Mouse (Mus musculus): ENCODE results near the gene Zscan2. TPM values are rescaled to one million over a fixed set of nuclear protein-coding genes. Genes with fewer than 3 reads are reported as not detected.
A peak's percentile ranks its signal among the peaks of the same experiment; 100 is the strongest.

The Zscan2 gene
- polyA plus RNA-seq, 1 experiment from 2014 or later: 4.5 TPM

- no peak for ATAC-seq (ENCODE audit: low read depth)
- Histone ChIP-seq H3K4me3 (ENCODE audit: low read depth, low read length) (no peak overlapping the region), H3K9ac (replicated peaks; ENCODE audit: low read depth, low read length) (no peak overlapping the region), H3K9me3 (ENCODE audit: control insufficient read depth, low read length) (no peaks in the 10 kb centered on the region), H3K36me3 (ENCODE audit: control insufficient read depth, insufficient read depth, low read length) (peaks cover 37% of the 10 kb centered on the region; the same call in 1 of the 2 replicates), H3K27me3 (ENCODE audit: control insufficient read depth, insufficient read depth, low read length) (no peaks in the 10 kb centered on the region), H3K27ac (ENCODE audit: low read depth, low read length) (no peak overlapping the region), H3K4me1 (ENCODE audit: control insufficient read depth, insufficient read depth, low read length) (peaks cover 27% of the 10 kb centered on the region), H3K4me2 (ENCODE audit: low read depth, low read length) (no peak overlapping the region)
- 89% methylated on average over 1 of the region's 1 CpGs for WGBS
Measured at GRCm38 (mm10) chr7:80864151-80864550, 3.4 kb downstream of the Zscan2 start.

GRCm38 (mm10) chr7:80864831-80865230 lies 4.1 kb downstream of the Zscan2 start:
- Histone ChIP-seq H3K4me3 (ENCODE audit: low read depth, low read length) (no peak overlapping the region), H3K27ac (ENCODE audit: low read depth, low read length) (no peak overlapping the region), H3K36me3 (ENCODE audit: control insufficient read depth, insufficient read depth, low read length) (peaks cover 41% of the 10 kb centered on the region), H3K27me3 (ENCODE audit: control insufficient read depth, insufficient read depth, low read length) (no peaks in the 10 kb centered on the region), H3K9ac (replicated peaks; ENCODE audit: low read depth, low read length) (no peak overlapping the region), H3K4me1 (ENCODE audit: control insufficient read depth, insufficient read depth, low read length) (peaks cover 27% of the 10 kb centered on the region), H3K4me2 (ENCODE audit: low read depth, low read length) (no peak overlapping the region), H3K9me3 (ENCODE audit: control insufficient read depth, low read length) (no peaks in the 10 kb centered on the region)
- no peak for ATAC-seq (ENCODE audit: low read depth)
- 70% methylated on average over 8 of the region's 8 CpGs for WGBS

GRCm38 (mm10) chr7:80865521-80865920 lies 4.8 kb downstream of the Zscan2 start:
- 90% methylated on average over 7 of the region's 7 CpGs for WGBS
- Histone ChIP-seq H3K36me3 (ENCODE audit: control insufficient read depth, insufficient read depth, low read length) (peaks cover 44% of the 10 kb centered on the region), H3K9ac (replicated peaks; ENCODE audit: low read depth, low read length) (no peak overlapping the region), H3K4me1 (ENCODE audit: control insufficient read depth, insufficient read depth, low read length) (peaks cover 27% of the 10 kb centered on the region), H3K4me2 (ENCODE audit: low read depth, low read length) (no peak overlapping the region), H3K27ac (ENCODE audit: low read depth, low read length) (no peak overlapping the region), H3K9me3 (ENCODE audit: control insufficient read depth, low read length) (no peaks in the 10 kb centered on the region), H3K27me3 (ENCODE audit: control insufficient read depth, insufficient read depth, low read length) (no peaks in the 10 kb centered on the region), H3K4me3 (ENCODE audit: low read depth, low read length) (no peak overlapping the region)
- ATAC-seq (ENCODE audit: low read depth): no peak

GRCm38 (mm10) chr7:80866514-80867147 lies 5.9 kb downstream of the Zscan2 start:
- no peak overlapping the region for H3K9ac ChIP-seq (replicated peaks; ENCODE audit: low read depth, low read length)
- H3K4me2 ChIP-seq (ENCODE audit: low read depth, low read length): no peak overlapping the region
- peaks cover 27% of the 10 kb centered on the region for H3K4me1 ChIP-seq (ENCODE audit: control insufficient read depth, insufficient read depth, low read length)
- no peaks in the 10 kb centered on the region for H3K27me3 ChIP-seq (ENCODE audit: control insufficient read depth, insufficient read depth, low read length)
- 87% methylated on average over 7 of the region's 7 CpGs for WGBS
- no peaks in the 10 kb centered on the region for H3K9me3 ChIP-seq (ENCODE audit: control insufficient read depth, low read length)
- ATAC-seq (ENCODE audit: low read depth): no peak
- no peak overlapping the region for H3K27ac ChIP-seq (ENCODE audit: low read depth, low read length)
- peaks cover 50% of the 10 kb centered on the region for H3K36me3 ChIP-seq (ENCODE audit: control insufficient read depth, insufficient read depth, low read length)
- no peak overlapping the region for H3K4me3 ChIP-seq (ENCODE audit: low read depth, low read length)

GRCm38 (mm10) chr7:80868686-80869085 lies 8.0 kb downstream of the Zscan2 start:
- Histone ChIP-seq H3K4me1 (ENCODE audit: control insufficient read depth, insufficient read depth, low read length) (peaks cover 11% of the 10 kb centered on the region), H3K36me3 (ENCODE audit: control insufficient read depth, insufficient read depth, low read length) (peaks cover 44% of the 10 kb centered on the region), H3K9me3 (ENCODE audit: control insufficient read depth, low read length) (no peaks in the 10 kb centered on the region), H3K9ac (replicated peaks; ENCODE audit: low read depth, low read length) (no peak overlapping the region), H3K4me2 (ENCODE audit: low read depth, low read length) (no peak overlapping the region), H3K27ac (ENCODE audit: low read depth, low read length) (no peak overlapping the region), H3K27me3 (ENCODE audit: control insufficient read depth, insufficient read depth, low read length) (no peaks in the 10 kb centered on the region), H3K4me3 (ENCODE audit: low read depth, low read length) (no peak overlapping the region)
- WGBS: 98% methylated on average over 2 of the region's 2 CpGs
- no peak for ATAC-seq (ENCODE audit: low read depth)

GRCm38 (mm10) chr7:80873038-80873437 lies 12.3 kb downstream of the Zscan2 start:
- ATAC-seq (ENCODE audit: low read depth): no peak
- Histone ChIP-seq H3K27ac (ENCODE audit: low read depth, low read length) (no peak overlapping the region), H3K27me3 (ENCODE audit: control insufficient read depth, insufficient read depth, low read length) (no peaks in the 10 kb centered on the region), H3K4me2 (ENCODE audit: low read depth, low read length) (no peak overlapping the region), H3K4me1 (ENCODE audit: control insufficient read depth, insufficient read depth, low read length) (no peaks in the 10 kb centered on the region), H3K9me3 (ENCODE audit: control insufficient read depth, low read length) (no peaks in the 10 kb centered on the region), H3K36me3 (ENCODE audit: control insufficient read depth, insufficient read depth, low read length) (peaks cover 48% of the 10 kb centered on the region), H3K4me3 (ENCODE audit: low read depth, low read length) (no peak overlapping the region), H3K9ac (replicated peaks; ENCODE audit: low read depth, low read length) (no peak overlapping the region)
- WGBS: 85% methylated on average over 5 of the region's 5 CpGs

GRCm38 (mm10) chr7:80873631-80874030 lies 12.9 kb downstream of the Zscan2 start:
- ATAC-seq (ENCODE audit: low read depth): no peak
- no peaks in the 10 kb centered on the region for H3K4me1 ChIP-seq (ENCODE audit: control insufficient read depth, insufficient read depth, low read length)
- no peak overlapping the region for H3K4me3 ChIP-seq (ENCODE audit: low read depth, low read length)
- no peak overlapping the region for H3K9ac ChIP-seq (replicated peaks; ENCODE audit: low read depth, low read length)
- H3K36me3 ChIP-seq (ENCODE audit: control insufficient read depth, insufficient read depth, low read length): peaks cover 42% of the 10 kb centered on the region
- H3K4me2 ChIP-seq (ENCODE audit: low read depth, low read length): no peak overlapping the region
- WGBS: 92% methylated on average over 2 of the region's 2 CpGs
- H3K27ac ChIP-seq (ENCODE audit: low read depth, low read length): no peak overlapping the region
- no peaks in the 10 kb centered on the region for H3K9me3 ChIP-seq (ENCODE audit: control insufficient read depth, low read length)
- no peaks in the 10 kb centered on the region for H3K27me3 ChIP-seq (ENCODE audit: control insufficient read depth, insufficient read depth, low read length)

GRCm38 (mm10) chr7:80875727-80876126 lies 15.0 kb downstream of the Zscan2 start:
- Histone ChIP-seq H3K9ac (replicated peaks; ENCODE audit: low read depth, low read length) (no peak overlapping the region), H3K36me3 (ENCODE audit: control insufficient read depth, insufficient read depth, low read length) (peaks cover 30% of the 10 kb centered on the region), H3K4me2 (ENCODE audit: low read depth, low read length) (no peak overlapping the region), H3K9me3 (ENCODE audit: control insufficient read depth, low read length) (no peaks in the 10 kb centered on the region), H3K4me1 (ENCODE audit: control insufficient read depth, insufficient read depth, low read length) (no peaks in the 10 kb centered on the region), H3K4me3 (ENCODE audit: low read depth, low read length) (no peak overlapping the region), H3K27ac (ENCODE audit: low read depth, low read length) (no peak overlapping the region), H3K27me3 (ENCODE audit: control insufficient read depth, insufficient read depth, low read length) (no peaks in the 10 kb centered on the region)
- ATAC-seq (ENCODE audit: low read depth): 0 out of 2 replicates have a peak, but pooled peaks have one; percentile 5
- WGBS: 27% methylated on average over 37 of the region's 37 CpGs

- Histone ChIP-seq H3K4me1 (ENCODE audit: control insufficient read depth, insufficient read depth, low read length) (no peaks in the 10 kb centered on the region), H3K4me2 (ENCODE audit: low read depth, low read length) (peak overlapping the region; percentile 34; the same call in 1 of the 2 replicates), H3K36me3 (ENCODE audit: control insufficient read depth, insufficient read depth, low read length) (no peaks in the 10 kb centered on the region), H3K9me3 (ENCODE audit: control insufficient read depth, low read length) (no peaks in the 10 kb centered on the region), H3K27ac (ENCODE audit: low read depth, low read length) (no peak overlapping the region), H3K9ac (replicated peaks; ENCODE audit: low read depth, low read length) (no peak overlapping the region), H3K4me3 (ENCODE audit: low read depth, low read length) (no peak overlapping the region), H3K27me3 (ENCODE audit: control insufficient read depth, insufficient read depth, low read length) (no peaks in the 10 kb centered on the region)
- peak; percentile 87 for ATAC-seq (ENCODE audit: low read depth)
- 24% methylated on average over 14 of the region's 14 CpGs for WGBS
Measured at GRCm38 (mm10) chr7:80882830-80883505, 22.2 kb downstream of the Zscan2 start.

Data from neural tube, embryonic 14.5 days (tissue).